Mouse (Mus musculus): ENCODE data around the gene Tubb5.
"Not testable (repeated sequence)": the region's sequence is repeated elsewhere in the genome, so short reads cannot be mapped to it uniquely, and the experiment has no call there.

Gene Tubb5

DNA sequence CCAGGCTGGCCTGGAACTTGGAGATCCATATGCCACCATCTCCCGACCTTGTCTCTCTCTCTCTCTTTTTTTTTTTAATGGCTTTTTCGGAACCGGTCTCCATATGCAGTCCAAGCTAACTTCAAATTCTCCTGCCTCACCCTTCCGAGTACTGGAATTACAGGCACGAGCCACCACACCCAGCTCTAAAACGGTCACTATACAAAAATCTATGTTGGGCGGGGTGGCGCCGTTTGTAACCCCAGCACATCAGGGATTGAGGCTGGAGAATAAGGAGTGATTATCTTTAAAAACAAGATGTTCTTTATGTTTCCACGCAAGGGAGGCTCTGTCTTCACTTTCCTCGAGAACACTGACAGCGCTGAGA, 22.7 kb upstream of the Tubb5 start:
- no peak for DNase-seq (ENCODE audit: low spot score in 2 of 2)

DNA sequence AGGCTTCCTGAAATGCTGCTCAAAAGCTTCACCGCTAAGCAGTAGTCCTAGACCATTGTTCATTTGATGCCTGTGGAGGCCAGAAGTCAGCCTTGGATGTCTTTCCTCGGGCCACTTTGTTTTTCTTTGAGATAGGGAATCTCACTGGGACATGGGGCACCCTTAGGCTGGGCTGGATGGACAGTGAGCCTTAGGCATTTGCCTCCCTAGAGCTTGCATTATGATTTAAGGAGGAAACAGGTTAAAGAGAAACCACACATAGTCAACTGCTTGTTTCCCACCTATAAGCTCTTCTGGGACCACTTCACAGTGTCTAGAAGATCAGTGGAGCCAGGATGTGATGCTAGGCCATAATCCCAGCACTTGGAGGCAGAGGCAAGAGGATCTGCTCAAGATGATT, 21.7 kb upstream of the Tubb5 start:
- DNase-seq (ENCODE audit: low spot score in 2 of 2): no peak

DNA sequence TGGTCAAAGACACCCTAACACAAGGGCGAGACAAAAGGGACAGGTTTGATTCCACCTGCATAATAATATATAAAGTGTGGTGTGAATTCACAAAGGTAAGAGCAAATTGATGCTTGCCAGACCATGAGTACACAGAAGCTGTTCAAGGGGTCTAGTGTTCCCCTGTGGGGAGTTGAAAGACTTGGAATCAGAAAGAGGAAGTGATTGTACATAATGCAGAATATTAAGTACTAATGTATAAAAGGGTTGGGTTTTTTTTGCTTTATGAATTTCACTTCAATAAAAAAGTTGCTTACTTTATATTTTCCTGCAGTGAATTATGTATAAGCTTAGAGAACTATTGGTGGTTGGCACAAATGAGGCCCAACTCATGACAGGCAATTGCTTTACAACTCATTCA, 21.3 kb upstream of the Tubb5 start:
- no peak for DNase-seq (ENCODE audit: low spot score in 2 of 2)

DNA sequence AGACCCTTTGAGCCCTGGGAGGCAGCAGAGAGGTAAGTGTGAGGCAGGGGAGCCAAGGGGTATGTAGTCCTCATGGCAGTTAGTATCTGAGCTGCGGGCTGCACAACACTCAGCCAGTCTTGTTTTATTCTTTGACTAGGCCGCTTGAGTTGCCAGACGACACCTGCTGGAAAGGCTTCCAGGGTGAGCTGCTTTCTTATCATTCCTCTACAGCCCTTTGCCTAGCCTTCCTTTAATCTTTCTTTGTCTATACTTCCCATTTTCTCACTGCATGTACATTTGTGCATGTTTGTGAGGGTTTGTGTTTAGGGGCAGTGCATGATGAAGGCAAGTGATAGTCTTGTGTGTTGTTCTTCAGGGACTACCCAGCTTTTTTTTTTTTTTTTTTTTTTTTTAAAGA, 12.9 kb upstream of the Tubb5 start:
- no peak for DNase-seq (ENCODE audit: low spot score in 2 of 2)

DNA sequence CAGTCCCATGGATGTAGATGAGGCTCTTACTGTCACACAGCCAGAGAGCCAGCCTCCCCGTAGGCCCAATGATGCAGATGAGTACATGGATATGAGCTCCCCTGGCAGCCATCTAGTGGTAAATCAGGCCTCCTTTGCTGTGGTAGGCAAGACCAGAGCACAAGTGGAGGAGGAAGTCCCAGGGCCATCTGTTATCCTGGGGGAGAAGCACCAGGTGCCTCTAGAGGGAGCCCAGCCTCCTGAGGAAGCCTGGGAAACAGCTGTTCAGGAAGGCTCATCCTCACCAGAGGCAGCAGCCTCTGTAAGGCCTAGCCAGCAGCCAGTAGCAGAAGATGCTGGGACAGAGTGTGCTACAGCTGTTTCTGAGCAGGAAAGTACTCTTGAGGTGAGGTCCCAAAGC, 10.0 kb upstream of the Tubb5 start:
- no peak for DNase-seq (ENCODE audit: low spot score in 2 of 2)

DNA sequence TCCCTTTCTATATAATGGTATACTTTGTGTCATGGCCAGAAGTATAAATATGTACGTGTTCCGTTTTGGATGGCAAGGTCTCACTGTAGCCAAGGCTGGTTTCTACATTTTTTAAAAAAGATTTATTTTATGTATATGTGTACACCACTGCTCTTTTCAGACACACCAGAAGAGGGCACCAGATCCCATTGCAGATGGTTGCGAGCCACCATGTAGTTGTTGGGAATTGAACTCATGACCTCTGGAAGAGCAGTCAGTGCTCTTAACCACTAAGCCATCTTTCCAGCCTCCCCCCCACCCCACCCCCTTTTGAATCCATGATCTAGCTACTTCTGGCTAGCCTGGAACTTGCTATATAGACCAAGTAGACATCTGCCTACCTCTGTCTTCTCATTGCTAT, 5.4 kb upstream of the Tubb5 start:
- DNase-seq (ENCODE audit: low spot score in 2 of 2): no peak

DNA sequence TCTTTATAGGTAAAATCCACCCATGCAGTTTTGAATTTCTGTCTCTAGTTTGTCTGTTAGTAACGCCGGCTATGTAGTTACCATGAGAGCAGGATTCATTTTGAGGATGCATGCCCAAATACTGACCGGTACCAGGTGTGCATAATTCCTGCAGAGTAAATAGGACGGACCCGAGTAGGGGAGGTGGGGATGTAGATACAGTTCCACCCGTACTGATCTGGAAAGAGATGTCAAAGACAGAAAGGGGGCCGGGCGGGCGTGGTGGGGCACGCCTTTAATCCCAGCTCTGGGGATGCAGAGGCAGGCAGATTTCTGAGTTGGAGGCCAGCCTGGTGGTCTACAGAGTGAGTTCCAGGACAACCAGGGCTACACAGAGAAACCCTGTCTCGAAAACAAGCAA, 3.9 kb upstream of the Tubb5 start:
- DNase-seq (ENCODE audit: low spot score in 2 of 2): no peak

DNA sequence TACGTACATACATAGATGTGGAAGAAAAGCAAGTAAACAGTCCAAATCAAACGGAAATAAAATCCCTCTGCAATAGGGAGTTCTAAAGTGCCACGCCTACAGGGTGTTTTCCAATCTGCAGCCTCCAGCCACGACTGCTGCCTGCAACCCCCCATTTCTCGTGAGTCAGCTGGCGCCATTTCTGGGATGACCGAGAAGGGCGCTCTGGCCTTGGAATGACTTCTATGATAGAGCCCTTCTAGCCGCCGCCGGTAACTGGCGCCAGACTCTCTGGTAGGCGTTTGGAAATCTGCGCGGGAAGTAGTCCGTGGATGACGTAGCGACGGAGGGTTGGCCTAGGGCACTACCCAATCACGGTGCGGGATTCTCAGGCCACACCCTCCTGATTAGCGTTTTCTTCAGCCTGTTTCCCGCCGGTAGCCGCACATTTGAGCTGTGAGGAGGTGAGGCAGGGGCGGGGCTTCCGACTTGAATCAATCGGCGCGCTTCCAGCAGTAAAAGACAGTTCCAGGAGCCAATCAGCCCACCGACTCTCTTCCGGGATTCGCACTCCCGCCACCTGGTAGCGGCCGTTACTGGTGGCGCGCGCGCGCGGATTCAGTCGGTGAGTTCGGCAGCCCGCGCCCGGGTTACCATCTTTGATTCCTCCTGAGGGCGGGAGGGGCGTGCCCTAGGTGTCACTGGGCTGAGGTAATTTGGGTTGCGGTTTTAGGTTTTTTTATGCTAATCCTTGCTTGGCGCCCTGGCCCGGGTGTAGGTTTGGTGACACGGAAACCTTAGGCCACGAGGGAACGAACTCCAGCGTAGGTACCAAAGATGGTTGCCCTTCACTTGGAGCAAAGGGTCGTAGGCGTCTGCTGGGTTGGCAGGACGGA, 3.2 kb upstream of the Tubb5 start, which contains the start of gene Mdc1:
TSS of gene Mdc1 (plus strand) at position 440 of the 875 bp plus-strand sequence.
- peak; percentile 97 to 98 for DNase-seq (ENCODE audit: low spot score in 2 of 2)

DNA sequence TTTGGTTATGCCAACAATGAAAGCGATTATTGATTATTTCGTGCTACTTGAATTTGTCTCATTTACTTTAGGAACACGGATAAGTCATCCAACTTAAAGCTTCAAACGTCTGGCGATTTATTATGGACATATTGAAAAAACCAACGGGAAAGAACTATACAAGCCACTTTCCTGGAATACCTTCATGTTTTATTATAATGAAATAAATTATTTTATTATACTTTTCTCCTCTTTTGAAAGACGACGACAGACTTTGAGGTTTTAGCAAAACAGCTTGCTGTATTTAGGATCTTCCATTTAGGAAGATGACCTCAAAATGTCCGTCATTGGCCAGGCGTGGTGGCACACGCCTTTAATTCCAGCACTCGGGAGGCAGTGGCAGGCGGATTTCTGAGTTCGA, 2.5 kb upstream of the Tubb5 start:
- DNase-seq (ENCODE audit: low spot score in 2 of 2): no peak

DNA sequence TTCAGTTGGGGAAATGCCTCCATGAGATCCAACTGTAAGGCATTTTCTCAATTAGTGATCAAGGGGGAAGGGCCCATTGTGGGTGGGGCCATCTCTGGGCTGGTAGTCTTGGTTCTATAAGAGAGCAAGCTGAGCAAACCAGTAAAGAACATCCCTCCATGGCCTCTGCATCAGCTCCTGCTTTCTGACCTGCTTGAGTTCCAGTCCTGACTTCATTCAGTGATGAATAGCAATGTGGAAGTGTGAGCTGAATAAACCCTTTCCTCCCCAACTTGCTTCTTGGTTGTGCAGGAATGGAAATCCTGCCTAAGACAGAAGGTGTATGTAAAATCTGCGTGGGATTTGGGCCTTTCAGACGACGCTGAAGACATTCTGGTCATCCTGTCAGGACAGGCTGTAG, 896 bp upstream of the Tubb5 start:
- not testable (repeated sequence) for DNase-seq (ENCODE audit: low spot score in 2 of 2)

DNA sequence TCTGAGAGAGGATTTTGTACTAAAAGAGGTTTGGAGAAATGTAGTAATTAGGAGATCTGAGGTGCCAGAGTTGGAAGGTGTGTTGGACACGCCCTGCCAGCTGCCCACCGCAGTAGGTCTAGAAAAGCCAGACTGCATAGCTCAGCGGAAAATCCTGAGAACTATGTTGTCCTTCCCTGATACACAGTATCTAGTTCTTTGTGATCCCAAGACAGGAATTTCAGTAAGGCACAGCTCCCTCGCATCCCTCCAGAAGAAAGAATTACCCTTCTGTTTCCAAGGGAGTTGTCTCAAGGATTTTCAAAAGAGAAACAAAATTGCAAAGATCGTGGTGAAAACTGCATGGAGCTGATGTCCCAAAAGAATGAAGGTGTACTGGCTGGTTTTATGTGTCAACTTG, 464 bp upstream of the Tubb5 start:
- DNase-seq (ENCODE audit: low spot score in 2 of 2): no peak

DNA sequence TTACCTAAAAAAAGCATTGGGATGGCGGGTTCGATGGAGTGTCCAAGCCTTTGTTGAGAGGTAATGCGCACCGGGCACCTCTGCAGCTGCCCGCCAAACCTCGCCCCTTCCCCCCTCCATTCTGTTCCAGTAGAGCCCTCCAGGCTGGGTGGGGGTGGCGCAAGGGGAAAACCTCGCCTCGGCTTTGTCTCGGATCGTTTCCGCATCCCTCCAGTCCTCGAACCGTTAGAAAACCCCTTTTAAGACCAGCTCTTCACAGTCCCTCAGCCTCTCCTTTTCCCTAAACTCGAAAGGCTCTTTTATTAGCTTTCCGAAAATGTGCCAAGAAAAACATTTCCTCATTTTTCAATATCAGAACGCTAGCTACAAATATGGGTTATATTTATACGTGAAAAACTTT, 619 bp downstream of the Tubb5 start:
- no peak for DNase-seq (ENCODE audit: low spot score in 2 of 2)

DNA sequence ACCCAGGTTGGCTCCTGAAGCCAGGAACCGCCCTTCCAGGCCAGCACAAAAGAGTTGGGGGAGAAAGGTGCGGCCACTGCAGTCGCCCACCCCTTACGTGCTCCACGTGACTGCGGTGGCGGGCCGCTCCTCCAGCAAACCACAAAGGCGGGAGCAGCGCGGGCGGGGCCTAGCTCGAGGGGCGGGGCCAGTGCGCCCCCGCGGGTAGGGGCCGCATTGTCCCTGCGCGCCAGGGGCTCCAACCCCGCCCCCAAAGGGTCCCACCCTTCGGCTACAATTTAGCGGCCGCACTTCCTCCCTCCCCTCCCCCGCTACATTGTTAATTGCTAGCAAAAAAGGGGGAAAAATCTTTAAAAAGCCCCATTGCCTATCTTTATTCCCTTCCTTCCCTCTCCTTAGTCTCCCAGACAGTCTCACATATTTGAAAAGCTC, 1.1 kb downstream of the Tubb5 start:
- peak; percentile 60 to 75 for DNase-seq (ENCODE audit: low spot score in 2 of 2)

DNA sequence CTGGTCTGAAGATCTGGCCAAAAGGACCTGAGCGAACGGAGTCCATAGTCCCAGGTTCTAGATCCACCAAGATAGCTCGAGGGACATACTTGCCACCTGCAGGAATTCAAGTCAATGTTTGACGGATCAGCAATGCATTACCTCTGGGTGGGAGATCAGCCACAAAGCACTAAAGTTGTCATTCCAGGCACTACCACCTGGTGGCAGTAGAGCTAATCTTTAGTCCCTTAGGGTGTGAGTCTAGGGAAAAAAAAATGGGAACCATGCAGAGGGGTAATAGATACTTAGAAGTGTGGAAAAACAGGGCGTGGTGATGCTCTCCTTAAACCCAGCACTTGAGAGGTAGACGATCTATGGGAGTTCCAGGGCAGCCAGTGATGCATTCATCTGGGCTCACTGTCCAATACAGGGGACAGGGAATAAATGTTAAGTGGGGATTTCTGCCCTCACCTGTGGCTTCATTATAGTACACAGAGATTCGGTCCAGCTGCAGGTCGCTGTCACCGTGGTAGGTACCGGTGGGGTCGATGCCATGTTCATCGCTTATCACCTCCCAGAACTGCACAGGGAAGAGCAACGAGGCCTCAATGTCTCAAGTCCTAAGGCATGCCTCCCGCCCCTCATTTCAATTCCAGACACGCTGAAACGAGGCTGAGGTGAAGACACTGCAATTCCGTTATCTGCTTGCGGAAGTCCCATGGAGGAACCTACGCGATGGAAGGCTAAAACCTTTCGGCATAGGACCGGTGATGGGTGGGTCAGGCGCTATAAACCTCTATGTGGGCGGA, 1.7 kb downstream of the Tubb5 start:
- peak; percentile 87 to 92 for DNase-seq (ENCODE audit: low spot score in 2 of 2)

DNA sequence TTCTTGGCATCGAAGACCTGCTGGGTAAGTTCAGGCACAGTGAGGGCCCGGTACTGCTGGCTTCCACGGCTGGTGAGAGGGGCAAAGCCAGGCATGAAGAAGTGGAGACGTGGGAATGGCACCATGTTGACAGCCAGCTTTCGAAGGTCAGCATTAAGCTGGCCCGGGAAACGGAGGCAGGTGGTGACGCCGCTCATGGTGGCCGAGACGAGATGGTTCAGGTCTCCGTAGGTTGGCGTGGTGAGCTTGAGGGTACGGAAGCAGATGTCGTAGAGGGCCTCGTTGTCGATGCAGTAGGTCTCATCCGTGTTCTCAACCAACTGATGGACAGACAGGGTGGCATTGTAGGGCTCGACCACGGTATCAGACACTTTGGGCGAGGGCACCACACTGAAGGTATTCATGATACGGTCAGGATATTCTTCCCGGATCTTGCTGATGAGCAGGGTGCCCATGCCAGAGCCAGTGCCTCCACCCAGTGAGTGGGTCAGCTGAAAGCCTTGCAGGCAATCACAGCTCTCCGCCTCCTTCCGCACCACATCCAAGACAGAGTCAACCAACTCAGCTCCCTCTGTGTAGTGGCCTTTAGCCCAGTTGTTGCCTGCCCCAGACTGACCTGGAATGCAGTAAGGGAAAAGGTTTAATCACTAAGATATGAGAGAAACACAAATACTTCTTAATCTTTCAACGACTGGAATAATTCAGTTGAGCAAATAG, 2.5 kb downstream of the Tubb5 start:
- no peak for DNase-seq (ENCODE audit: low spot score in 2 of 2)

DNA sequence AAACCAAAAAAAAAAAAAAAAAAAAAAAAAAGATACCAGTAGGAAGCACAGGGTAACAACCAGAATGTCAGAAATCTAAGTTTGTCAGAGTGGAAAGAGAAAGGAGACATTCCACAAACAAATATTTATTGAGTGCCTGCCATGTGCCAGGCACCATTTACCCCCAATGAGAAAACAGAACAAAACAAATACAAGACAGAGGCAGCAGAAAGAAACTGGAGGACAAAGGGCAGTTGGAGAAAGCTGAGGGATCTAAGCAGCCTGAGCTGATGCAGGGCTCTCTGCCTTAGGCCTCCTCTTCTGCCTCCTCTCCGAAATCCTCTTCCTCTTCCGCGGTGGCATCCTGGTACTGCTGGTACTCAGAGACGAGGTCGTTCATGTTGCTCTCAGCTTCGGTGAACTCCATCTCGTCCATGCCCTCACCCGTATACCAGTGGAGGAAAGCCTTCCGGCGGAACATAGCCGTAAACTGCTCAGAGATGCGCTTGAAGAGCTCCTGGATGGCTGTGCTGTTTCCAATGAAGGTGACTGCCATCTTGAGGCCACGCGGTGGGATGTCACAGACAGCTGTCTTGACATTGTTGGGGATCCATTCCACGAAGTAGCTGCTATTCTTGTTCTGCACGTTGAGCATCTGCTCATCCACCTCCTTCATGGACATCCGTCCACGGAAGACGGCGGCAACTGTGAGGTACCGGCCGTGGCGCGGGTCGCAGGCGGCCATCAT, 3.2 kb downstream of the Tubb5 start:
- DNase-seq (ENCODE audit: low spot score in 2 of 2): no peak

DNA sequence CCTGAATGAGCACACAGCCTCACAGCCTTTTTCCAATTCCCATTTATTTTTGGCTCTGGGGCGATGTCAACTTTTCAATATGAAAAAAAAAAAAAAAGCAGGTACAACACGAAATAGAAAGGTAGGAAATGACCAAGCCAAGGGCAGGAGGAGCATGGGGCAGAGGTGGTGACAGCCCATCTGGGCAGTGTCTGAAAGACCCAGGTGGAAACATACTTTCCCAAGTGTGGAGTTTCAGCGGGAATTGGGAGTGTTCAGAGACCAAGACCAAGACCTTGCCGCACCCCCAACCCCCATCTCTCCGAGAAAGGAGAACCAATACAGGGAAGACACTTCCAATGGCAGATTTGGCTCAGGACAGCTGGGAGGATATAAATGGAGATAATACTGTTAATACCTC, 4.2 kb downstream of the Tubb5 start:
- no peak for DNase-seq (ENCODE audit: low spot score in 2 of 2)

DNA sequence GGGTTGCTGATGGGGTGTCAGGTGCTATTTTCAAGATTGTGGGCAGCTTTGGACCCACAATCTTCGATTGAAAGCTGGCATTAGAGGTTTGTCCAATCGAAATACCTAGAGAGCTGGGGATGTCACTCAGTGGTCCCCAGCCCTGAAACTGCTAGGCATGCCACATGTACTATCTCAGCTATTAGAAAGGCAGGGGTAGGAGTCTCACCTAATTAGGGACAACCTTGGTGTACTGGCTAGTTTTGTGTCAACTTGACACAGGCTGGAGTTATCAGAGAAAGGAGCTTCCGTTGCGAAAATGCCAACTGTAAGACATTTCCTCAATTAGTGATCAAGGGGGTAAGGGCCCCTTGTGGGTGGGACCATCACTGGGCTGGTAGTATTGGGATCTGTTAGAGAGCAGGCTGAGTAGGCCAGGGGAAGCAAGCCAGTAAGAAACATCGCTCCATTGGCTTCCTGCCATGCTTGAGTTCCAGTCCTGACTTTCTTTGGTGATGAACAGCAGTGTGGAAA, 4.8 kb downstream of the Tubb5 start:
- DNase-seq (ENCODE audit: low spot score in 2 of 2): no peak

DNA sequence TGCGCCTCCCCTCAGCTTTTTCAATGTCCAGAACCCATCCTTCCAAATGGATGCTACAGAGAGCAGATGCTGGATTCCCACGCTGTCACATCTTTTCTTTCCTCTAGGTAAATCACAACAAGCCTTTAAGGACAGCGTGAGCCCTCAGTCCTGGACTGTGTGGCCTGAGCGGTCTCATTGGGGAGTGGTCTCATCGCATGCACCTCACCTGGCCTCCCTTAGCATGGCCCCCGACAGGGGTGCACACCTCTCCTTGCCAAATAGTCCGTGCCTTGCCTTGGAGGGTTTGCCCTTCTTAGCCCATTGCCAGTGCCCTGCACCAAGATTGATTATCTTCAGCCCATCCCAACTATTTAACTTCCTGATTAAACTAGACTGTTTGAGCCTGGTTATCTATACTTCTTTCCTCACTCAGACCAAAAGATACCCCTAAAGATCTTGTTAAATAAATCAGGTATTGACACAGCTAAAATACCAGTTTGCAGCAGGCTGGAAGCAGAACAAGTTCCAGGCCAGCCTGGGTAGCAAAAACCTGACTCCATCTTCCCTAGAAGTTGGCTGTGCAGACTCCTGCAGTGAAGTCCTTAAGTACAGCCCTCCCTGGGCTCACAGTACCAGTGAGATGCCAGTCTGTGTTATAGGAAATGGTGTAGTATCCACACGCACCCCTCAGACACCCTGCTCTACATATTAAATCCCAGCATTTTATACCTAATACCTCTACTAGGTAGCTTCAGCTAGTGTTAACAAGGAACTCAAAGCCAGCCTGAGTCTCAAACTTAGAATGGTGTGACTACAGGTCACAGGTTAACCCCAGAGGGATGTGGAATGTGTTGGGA, 5.5 kb downstream of the Tubb5 start:
- no peak for DNase-seq (ENCODE audit: low spot score in 2 of 2)

DNA sequence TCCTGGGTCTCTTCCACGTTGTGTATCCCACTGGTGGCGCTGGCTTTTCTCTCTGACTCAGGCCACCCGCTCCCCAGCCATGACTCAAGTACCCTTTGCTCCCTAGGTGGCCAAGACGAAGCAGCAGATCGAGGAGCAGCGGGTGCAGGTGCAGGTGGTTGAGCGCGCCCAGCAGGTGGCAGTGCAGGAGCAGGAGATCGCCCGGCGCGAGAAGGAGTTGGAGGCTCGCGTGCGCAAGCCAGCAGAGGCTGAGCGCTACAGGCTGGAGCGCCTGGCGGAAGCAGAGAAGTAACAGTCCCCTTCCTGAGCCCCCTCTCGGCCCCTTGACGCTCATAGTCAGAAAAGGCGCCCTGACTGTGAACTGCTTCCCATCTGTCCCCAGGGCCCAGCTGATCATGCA, 8.4 kb downstream of the Tubb5 start:
- DNase-seq (ENCODE audit: low spot score in 2 of 2): peak; percentile 72 to 77
